Mouse (Mus musculus): ENCODE results near the gene Tmco4. TPM values are rescaled to one million over a fixed set of nuclear protein-coding genes. Genes with fewer than 3 reads are reported as not detected.
A peak's percentile ranks its signal among the peaks of the same experiment; 100 is the strongest.

Gene Tmco4
- 1 to 10 TPM; 2.3 to 5.4 (median 4.1) TPM for total RNA-seq (2022)

DNA sequence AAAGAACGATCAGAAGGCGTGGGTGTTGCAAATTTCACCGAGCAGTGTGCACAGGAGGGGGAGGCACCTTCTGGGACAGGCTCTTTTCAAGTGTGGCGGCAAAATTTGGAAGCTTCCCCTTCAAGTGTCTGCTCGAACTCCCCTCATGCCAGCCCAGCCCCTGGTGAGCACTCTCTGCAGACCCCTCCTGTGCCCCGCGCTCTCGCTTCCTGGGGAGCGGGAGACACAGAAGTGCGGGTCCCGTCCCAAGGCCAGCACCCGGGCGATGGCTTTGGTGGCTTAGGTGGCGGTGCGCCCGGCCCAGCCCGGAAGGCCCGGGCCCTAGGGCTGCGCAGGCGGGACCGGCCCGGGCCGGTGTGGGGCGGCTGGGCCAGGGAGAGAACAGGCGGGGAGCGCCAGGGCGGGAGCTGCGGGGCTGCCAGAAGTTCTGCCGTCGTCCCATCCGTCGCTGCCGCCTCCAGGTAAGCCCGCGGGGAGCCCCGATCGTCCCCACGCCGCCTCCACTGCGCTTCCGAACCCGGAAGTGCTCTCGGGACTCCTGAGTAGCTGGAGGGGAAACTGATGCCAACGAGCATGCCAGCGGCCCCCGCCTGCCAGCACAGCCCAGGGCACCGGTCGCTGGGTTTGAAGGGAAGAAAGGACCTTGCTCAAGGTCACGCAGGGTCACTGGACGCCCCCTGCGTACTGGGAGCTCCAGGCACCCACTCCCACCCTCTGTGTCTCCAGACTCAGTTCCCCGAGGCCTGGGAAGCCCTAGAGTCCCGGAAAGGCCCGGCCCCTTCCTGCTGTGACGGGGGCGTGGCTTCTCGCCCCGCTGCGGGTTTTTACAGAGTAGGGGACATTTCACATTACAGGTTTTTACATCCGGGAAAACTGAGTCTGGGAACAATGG is at the start of gene Tmco4:
Tmco4 (plus strand) TSS at position 62 of the 892 bp plus-strand sequence.
- DNase-seq (ENCODE audit: low spot score in 2 of 2): peak in 1 of 2 experiments; percentile 35

GRCm38 (mm10) chr4:138925561-138925960 is 47.1 kb upstream of the Tmco4 start:
- DNase-seq (ENCODE audit: low spot score in 2 of 2): no peak

- no peak for DNase-seq (ENCODE audit: low spot score in 2 of 2)
Measured at GRCm38 (mm10) chr4:138933862-138934261, 38.8 kb upstream of the Tmco4 start.

- no peak for DNase-seq (ENCODE audit: low spot score in 2 of 2)
Measured at GRCm38 (mm10) chr4:138934456-138935145, 38.1 kb upstream of the Tmco4 start.

- no peak for DNase-seq (ENCODE audit: low spot score in 2 of 2)
Measured at GRCm38 (mm10) chr4:138938495-138939269, 34.0 kb upstream of the Tmco4 start.

GRCm38 (mm10) chr4:138939481-138939880 is 33.2 kb upstream of the Tmco4 start:
- no peak for DNase-seq (ENCODE audit: low spot score in 2 of 2)

DNA sequence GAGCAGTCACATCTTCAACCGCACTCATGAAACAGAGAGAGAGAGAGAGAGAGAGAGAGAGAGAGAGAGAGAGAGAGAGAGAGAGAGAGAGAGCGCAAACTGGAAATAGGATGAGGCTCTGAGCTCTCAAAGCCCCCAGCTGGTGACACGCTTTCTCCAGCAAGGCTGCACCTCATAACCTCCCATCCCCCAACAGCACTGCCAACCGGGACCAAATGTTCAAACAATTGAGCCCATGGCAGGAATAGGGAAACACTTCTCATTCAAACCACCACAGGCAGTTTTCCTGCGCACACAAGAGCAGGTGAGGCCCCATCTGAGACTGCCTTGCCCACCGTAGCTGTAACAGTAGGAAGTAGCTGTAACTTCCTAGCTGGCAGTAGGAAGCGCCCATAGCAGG is 31.3 kb upstream of the Tmco4 start:
- DNase-seq (ENCODE audit: low spot score in 2 of 2): no peak

DNA sequence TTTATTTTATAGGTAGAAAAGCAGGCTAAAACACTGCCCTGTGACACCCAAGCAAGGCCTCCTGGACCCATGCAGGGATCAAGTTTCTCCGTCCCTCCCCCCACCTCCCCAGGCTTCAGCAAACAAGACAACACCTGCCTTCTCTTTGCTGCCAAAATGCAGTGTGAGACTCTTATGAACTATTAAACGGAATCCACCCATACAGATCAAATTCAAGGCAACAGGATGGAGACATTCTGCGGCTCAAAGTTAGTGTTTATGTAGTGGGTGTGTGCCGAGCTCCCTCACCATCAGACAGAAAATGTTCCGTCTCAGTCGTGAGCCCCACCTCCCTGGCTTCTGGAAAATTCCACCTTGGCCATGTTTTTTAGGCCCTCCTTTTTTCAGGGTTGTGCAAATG is 30.7 kb upstream of the Tmco4 start:
- no peak for DNase-seq (ENCODE audit: low spot score in 2 of 2)

DNA sequence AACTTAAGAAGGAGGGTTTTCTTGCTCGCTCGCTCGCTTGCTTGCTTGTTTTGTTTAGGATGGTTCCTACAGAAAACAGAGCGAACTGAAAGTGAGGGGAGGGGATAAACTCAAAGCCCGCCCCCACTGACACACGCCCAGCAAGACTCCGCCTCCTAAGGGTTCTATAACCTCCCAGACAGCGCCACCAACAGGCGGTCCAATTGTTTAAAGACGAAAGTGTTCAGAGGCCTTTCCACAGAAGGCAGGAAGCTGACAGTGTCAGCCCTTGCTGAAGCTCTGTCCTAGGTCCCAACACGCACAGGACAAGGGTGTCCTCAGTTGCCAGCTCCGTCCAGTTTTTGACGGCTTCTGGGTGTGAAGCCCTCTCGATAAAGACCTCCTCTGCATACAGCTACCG is 29.0 kb upstream of the Tmco4 start:
- peak in 1 of 2 experiments; percentile 29 for DNase-seq (ENCODE audit: low spot score in 2 of 2)

- no peak for DNase-seq (ENCODE audit: low spot score in 2 of 2)
Measured at GRCm38 (mm10) chr4:138948257-138948656, 24.4 kb upstream of the Tmco4 start.

DNA sequence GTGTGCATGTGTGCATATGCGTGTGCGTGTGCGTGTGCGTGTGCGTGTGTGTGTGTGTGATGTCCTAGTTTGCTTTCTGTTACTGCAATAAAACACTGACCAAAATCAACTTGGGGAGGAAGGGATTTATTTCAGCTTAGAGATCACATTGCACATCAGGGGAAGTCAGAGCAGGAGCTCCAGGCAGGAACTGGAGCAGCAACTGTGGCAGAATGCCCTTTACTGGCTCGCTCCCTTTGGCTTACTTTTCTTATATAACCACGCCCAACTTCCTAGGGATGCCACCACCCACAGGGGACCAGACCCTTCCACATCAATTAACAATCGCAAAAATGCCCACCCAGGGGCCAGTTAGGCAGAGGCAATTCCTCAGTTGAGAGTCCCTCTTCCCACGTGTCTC is 14.1 kb upstream of the Tmco4 start:
- no peak for DNase-seq (ENCODE audit: low spot score in 2 of 2)

- no peak for DNase-seq (ENCODE audit: low spot score in 2 of 2)
Measured at GRCm38 (mm10) chr4:138959120-138959519, 13.6 kb upstream of the Tmco4 start.

DNA sequence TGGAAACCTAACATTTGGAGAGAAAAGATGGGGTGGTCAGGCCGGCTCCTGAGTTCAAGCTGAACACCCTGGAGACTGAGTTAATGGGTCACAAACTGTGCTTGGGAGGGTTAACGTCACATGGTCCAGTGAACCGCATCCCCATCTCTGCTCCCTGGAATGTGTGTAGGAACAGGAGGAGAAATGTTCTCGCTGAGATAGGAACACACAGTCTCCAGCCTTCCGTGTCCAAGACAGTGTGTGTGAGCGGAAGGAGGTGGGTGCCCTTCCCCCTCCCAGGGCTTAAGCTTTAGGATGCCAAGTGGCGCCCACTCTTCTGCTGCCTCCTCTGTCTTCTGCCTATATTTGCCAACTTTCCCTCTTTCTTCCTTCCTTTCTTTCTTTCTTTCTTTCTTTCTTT is 12.8 kb upstream of the Tmco4 start:
- DNase-seq (ENCODE audit: low spot score in 2 of 2): no peak

DNA sequence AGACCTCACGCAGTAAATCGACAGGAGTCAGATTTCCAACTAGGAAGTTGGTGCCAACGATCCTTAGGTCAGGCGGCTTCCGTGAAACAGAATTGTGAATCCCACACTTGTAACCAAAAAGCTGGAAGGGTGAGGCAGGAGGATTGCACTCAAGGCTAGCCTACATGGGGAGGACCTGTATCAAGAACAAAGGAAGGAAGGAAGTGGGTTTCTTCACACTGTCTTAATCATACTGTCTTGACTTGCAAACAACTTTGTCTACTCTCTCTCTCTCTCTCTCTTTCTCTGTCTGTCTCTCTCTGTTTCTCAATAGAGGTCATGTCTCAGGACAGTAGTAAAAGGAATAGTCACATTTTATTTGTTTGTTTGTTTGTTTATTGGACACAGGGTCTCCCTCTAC is 10.0 kb upstream of the Tmco4 start:
- no peak for DNase-seq (ENCODE audit: low spot score in 2 of 2)

- no peak for DNase-seq (ENCODE audit: low spot score in 2 of 2)
Measured at GRCm38 (mm10) chr4:138965871-138966270, 6.8 kb upstream of the Tmco4 start.

DNA sequence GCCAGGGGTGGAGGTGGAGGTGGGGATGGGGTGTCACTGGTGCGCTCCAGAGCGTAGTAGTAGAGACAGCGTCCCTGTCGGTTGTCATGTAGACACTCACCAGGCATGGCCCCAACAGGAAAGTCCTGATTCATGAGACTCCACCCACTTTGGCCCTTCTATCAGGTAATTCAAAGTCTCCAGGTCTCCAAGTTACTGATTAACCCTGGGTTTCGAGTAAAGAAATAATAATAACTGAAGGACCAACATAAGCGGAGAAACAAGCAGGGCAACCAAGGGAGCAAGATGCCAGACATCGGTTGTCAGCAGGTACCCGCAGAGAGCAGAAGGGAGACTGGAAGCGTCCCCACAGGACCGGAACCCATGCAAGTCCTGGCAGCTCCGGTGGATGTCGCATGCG is 5.8 kb upstream of the Tmco4 start, which contains the start of gene Rnf186:
Rnf186 (plus strand) TSS at position 247 of the 400 bp plus-strand sequence.
- DNase-seq (ENCODE audit: low spot score in 2 of 2): no peak

DNA sequence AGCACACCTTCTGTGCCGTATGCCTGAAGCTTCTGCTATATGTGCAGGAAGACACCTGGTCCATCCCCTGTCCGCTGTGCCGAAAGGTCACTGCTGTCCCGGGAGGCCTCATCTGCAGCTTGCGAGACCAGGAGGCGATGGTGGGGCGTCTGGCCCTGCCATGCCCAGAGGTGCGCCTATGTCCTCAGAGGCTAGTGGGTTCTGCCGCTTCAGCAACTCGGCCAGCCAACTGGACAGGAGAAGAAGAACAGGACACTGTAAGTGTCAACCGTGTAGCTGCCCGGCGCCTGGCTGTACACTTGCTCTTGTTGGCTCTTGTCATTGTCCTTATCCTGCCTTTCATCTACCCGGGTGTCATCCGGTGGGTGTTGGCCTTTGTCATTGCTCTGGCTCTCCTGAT is 5.2 kb upstream of the Tmco4 start:
- no peak for DNase-seq (ENCODE audit: low spot score in 2 of 2)

DNA sequence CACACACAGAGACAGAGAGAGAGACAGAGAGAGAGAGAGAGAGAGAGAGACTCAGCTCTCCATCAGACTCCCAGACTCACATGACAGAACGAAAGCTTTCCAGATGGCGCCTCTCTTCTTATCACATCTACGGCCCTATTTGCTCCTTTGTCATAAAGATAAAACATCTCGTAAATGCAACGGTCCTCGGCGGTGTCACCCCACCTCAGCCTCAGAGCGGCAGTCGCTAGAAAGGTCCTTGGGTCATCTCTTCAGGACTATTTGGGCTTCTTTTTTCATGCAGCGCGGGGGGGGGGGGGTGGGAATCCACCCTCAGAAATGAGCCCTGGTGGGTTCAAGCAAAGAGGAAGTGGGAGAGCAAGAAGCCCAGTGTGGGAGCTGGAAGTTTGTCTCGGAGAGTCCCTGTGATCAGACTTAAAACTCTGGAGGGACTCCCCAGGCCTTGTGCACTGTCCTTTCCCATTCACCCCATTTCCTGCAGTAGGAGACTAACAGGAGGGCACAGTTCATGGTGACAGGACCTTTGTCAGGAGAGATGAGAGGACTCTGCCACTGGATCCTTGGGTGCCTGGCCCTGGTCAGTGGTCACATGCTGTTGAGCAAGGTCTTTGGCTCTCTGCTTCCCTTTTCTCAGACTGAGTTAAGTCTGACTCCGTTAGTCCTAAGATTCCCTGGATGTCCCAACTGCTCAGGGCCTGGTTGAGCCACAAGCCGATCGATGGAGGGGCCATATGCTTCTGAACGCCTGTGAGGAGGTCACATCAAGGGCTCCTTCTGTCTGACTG is 3.7 kb upstream of the Tmco4 start:
- DNase-seq (ENCODE audit: low spot score in 2 of 2): no peak

DNA sequence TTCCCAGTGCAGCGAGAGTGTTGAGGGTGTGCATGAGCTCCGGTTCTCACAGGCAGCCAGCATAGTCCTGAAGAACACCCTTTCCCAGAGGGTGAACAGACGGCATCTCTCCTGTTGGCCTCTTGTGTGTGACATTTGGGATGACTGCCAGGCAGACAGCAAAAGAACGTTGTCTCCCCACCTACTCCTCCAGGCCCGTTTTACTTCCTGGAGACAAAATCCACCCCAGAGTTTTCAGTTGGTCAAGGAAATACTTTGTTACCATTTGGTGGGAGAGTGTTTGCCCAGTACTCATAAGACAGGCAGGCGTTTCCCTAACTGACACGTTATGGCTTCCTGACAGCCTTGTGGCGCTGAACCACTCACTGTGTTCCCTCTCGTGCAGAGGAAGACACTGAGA is 3.0 kb upstream of the Tmco4 start:
- no peak for DNase-seq (ENCODE audit: low spot score in 2 of 2)

DNA sequence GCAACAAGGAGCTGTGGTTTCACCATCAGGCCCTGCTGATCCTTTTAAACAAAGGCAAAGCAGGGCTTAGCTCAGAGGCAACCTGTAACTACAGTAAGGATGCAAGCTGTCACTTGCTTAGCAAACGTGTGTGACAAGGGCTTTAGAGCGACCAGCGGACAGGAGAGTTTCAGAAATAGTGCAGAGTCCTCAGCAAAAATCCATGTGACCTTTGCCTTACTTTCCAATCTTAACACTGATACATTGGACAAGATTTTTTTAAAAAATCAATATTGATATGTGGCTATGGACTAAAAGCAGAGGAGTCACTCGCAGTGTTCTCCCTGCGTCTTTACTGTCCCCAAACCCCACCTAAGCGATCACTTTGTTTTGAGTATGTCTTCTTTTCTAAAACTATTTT is 1.3 kb upstream of the Tmco4 start:
- no peak for DNase-seq (ENCODE audit: low spot score in 2 of 2)
